Mouse (Mus musculus): ENCODE results near the gene Col13a1. TPM values are rescaled to one million over a fixed set of nuclear protein-coding genes. Genes with fewer than 3 reads are reported as not detected.

The Col13a1 gene
- polyA plus RNA-seq, 1 experiment from 2014 or later = 1.5 TPM

GRCm38 (mm10) chr10:61931678-61932077, 47.2 kb downstream of the Col13a1 start:
- no peak for TF ChIP-seq CTCF (IDR thresholded peaks at IDR 0.05; ENCODE audit: low read depth)
- no peak for TF ChIP-seq EP300 (IDR thresholded peaks at IDR 0.05; ENCODE audit: low read depth)
- Histone ChIP-seq H3K9me3 (ENCODE audit: low read length) (no peaks in the 10 kb centered on the region), H3K36me3 (replicated peaks; ENCODE audit: insufficient read depth, low read length) (no peaks in the 10 kb centered on the region), H3K4me2 (ENCODE audit: low read depth, low read length) (no peak overlapping the region), H3K4me3 (ENCODE audit: low read depth, low read length) (no peak overlapping the region), H3K9ac (replicated peaks) (no peak overlapping the region), H3K4me1 (ENCODE audit: insufficient read depth) (peaks cover 8% of the 10 kb centered on the region), H3K27me3 (ENCODE audit: insufficient read depth, low read length) (peaks cover 5% of the 10 kb centered on the region; the same call in 1 of the 2 replicates), H3K27ac (ENCODE audit: low read depth) (no peak overlapping the region)
- no peak for ATAC-seq
- DNase-seq = no peak
- WGBS (ENCODE audit: insufficient replicate concordance) = 37% methylated on average over 6 of the region's 6 CpGs

- Histone ChIP-seq H3K4me1 (ENCODE audit: insufficient read depth) (peaks cover 4% of the 10 kb centered on the region; the same call in 1 of the 2 replicates), H3K27me3 (ENCODE audit: insufficient read depth, low read length) (no peaks in the 10 kb centered on the region), H3K27ac (ENCODE audit: low read depth) (no peak overlapping the region), H3K9me3 (ENCODE audit: low read length) (no peaks in the 10 kb centered on the region), H3K4me3 (ENCODE audit: low read depth, low read length) (no peak overlapping the region), H3K9ac (replicated peaks) (no peak overlapping the region), H3K36me3 (replicated peaks; ENCODE audit: insufficient read depth, low read length) (no peaks in the 10 kb centered on the region), H3K4me2 (ENCODE audit: low read depth, low read length) (no peak overlapping the region)
- TF ChIP-seq CTCF (IDR thresholded peaks at IDR 0.05; ENCODE audit: low read depth) (no peak), EP300 (IDR thresholded peaks at IDR 0.05; ENCODE audit: low read depth) (no peak)
- no peak for DNase-seq
- WGBS (ENCODE audit: insufficient replicate concordance) = 67% methylated on average over 6 of the region's 6 CpGs
- ATAC-seq = no peak
Measured at GRCm38 (mm10) chr10:61929901-61930300, 49.0 kb downstream of the Col13a1 start.

DNA sequence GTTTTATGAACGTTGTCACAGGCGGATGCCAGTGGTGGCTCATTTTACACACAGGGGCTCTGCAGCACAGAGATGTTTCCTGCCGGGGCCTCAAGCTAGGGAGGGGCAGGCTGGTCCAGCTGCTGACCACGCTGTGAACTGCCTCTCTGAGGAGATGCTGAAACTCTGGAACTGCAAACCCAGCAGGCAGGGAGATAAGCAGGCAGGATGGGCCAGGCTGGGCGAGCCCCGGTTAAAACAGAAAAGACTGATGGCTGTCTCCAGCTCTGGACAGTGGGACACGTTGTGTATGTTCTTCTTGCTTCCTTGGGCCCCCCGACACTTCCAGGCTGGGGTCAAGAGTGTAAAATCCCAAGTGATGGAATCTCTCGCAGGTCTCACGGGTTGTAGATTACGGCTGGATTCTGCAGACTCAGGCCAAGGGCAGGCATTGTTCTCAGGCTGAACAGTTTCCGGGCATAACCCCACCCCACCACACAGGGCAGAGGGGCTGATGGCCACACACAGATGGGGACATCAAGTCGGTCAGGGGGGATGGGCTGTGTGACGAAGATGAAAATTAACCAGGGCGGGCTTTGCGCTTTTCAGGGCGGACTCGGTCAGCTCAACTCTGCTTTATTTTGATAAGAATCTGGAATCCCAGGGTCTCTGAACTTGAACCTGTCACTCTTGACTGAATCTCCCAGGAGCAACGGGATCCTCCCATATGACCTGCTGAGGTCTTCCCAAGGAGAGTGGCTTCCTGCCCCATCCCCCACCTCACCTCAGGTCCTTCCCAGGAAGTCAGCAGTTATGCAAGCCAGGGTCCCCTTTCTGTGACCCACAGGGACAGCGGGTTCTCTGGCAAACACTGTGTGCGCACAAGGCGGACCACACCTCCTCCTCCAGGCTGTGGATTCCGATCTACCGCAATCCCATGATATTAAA, 49.9 kb downstream of the Col13a1 start:
- H3K9me3 ChIP-seq (ENCODE audit: low read length) = no peaks in the 10 kb centered on the region
- 5% methylated on average over 24 of the region's 24 CpGs for WGBS (ENCODE audit: insufficient replicate concordance)
- H3K4me3 ChIP-seq (ENCODE audit: low read depth, low read length) = no peak overlapping the region
- ATAC-seq (peak; percentile 84), DNase-seq (peak; percentile 53)
- H3K27ac ChIP-seq (ENCODE audit: low read depth) = no peak overlapping the region
- TF ChIP-seq CTCF (IDR thresholded peaks at IDR 0.05; ENCODE audit: low read depth) (no peak), EP300 (IDR thresholded peaks at IDR 0.05; ENCODE audit: low read depth) (peak; percentile 10; the same call in 1 of the 2 replicates)
- peaks cover 4% of the 10 kb centered on the region; the same call in 1 of the 2 replicates for H3K4me1 ChIP-seq (ENCODE audit: insufficient read depth)
- no peak overlapping the region for H3K9ac ChIP-seq (replicated peaks)
- no peaks in the 10 kb centered on the region for H3K36me3 ChIP-seq (replicated peaks; ENCODE audit: insufficient read depth, low read length)
- no peaks in the 10 kb centered on the region for H3K27me3 ChIP-seq (ENCODE audit: insufficient read depth, low read length)
- H3K4me2 ChIP-seq (ENCODE audit: low read depth, low read length) = 0 out of 2 replicates have a peak overlapping the region, but pooled peaks have one; percentile 18

GRCm38 (mm10) chr10:61925691-61926090, 53.2 kb downstream of the Col13a1 start:
- TF ChIP-seq EP300 (IDR thresholded peaks at IDR 0.05; ENCODE audit: low read depth) = no peak
- no peaks in the 10 kb centered on the region for H3K36me3 ChIP-seq (replicated peaks; ENCODE audit: insufficient read depth, low read length)
- no peak overlapping the region for H3K27ac ChIP-seq (ENCODE audit: low read depth)
- no peak overlapping the region for H3K4me2 ChIP-seq (ENCODE audit: low read depth, low read length)
- H3K9me3 ChIP-seq (ENCODE audit: low read length) = no peaks in the 10 kb centered on the region
- H3K27me3 ChIP-seq (ENCODE audit: insufficient read depth, low read length) = no peaks in the 10 kb centered on the region
- ATAC-seq = no peak
- H3K4me1 ChIP-seq (ENCODE audit: insufficient read depth) = peaks cover 4% of the 10 kb centered on the region; the same call in 1 of the 2 replicates
- no peak overlapping the region for H3K4me3 ChIP-seq (ENCODE audit: low read depth, low read length)
- H3K9ac ChIP-seq (replicated peaks) = no peak overlapping the region
- DNase-seq = no peak

DNA sequence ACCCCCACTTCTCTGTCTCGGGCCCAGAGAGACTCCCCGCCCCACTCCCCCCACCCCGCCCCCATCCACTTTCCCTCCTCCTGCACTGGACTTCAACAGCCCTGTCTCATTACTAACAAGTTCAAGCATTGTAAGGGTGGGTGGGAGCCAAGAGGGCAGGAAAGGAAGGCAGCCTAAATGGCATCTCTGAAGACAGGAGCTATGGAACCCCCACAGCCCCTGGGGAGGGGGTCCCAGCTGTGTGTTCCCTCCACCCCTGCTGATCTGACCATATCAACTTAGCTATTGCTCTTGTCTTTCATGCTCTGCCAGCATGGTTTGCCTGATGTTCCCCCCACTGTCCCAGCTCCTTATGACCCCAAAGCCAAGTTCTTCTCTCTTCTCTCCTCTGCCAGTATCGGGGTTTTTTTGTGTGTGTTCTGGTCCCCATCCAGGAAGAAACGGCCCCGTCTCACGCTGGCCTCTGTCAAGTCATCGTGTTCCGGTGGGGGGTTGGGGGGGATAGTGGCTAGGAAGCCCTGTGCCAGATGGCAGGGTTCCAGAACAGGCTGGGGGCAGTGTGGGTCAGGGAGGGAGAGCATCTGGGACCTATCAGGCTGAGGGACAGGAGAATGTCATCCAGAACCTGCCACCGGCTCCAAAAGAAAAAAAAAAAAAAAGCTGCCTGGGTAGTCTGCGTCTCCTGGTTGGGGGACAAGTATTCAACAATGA, 58.1 kb downstream of the Col13a1 start:
- H3K36me3 ChIP-seq (replicated peaks; ENCODE audit: insufficient read depth, low read length) = no peaks in the 10 kb centered on the region
- H3K4me2 ChIP-seq (ENCODE audit: low read depth, low read length) = no peak overlapping the region
- TF ChIP-seq CTCF (IDR thresholded peaks at IDR 0.05; ENCODE audit: low read depth) = no peak
- TF ChIP-seq EP300 (IDR thresholded peaks at IDR 0.05; ENCODE audit: low read depth) = no peak
- ATAC-seq (no peak), DNase-seq (peak; percentile 48)
- no peaks in the 10 kb centered on the region for H3K4me1 ChIP-seq (ENCODE audit: insufficient read depth)
- WGBS (ENCODE audit: insufficient replicate concordance) = 21% methylated on average over 8 of the region's 11 CpGs
- H3K27me3 ChIP-seq (ENCODE audit: insufficient read depth, low read length) = no peaks in the 10 kb centered on the region
- no peak overlapping the region for H3K9ac ChIP-seq (replicated peaks)
- peak overlapping the region; percentile 16; the same call in 1 of the 2 replicates for H3K27ac ChIP-seq (ENCODE audit: low read depth)
- H3K4me3 ChIP-seq (ENCODE audit: low read depth, low read length) = no peak overlapping the region
- H3K9me3 ChIP-seq (ENCODE audit: low read length) = no peaks in the 10 kb centered on the region
